Mouse (Mus musculus) embryonic facial prominence, embryonic 11.5 days (tissue): ENCODE results near the gene Zfpm1. TPM values are rescaled to one million over a fixed set of nuclear protein-coding genes. Genes with fewer than 3 reads are reported as not detected.

ENCODE experiments used
- ATAC-seq: fragments of 200-750 bp; cut with Nextera tagmentation; replicated peaks from 2 replicates; pipeline ENCODE4 v1.8.0; 2017; ENCODE audit warnings: low read depth; ENCODE audit not compliant: insufficient number of reproducible peaks, low FRiP score, low TSS enrichment
- DNase-seq: peaks from one replicate; pipeline ENCODE4 v3.0.0-alpha.2; 2015; ENCODE audit warnings: low spot score
- H3K27ac ChIP-seq: fragments of 300-500 bp; sonication (generic); replicated peaks from 2 replicates; pipeline ENCODE4 v1.5.1; 2014; ENCODE audit warnings: mild to moderate bottlenecking, low read depth, low read length, control low read depth
- H3K27me3 ChIP-seq: fragments of 300-500 bp; sonication (generic); 2 replicates; pipeline ENCODE4 v1.6.1; 2014; ENCODE audit warnings: mild to moderate bottlenecking, low read length, moderate library complexity, mixed read lengths; ENCODE audit not compliant: control insufficient read depth, insufficient read depth
- H3K36me3 ChIP-seq: fragments of 300-500 bp; sonication (generic); replicated peaks from 2 replicates; pipeline ENCODE4 v1.6.1; 2014; ENCODE audit warnings: low read depth, mild to moderate bottlenecking, low read length, moderate library complexity, mixed read lengths; ENCODE audit not compliant: control insufficient read depth, insufficient read depth
- H3K4me1 ChIP-seq: fragments of 300-500 bp; sonication (generic); 2 replicates; pipeline ENCODE4 v1.6.1; 2014; ENCODE audit warnings: low read length, mixed read lengths; ENCODE audit not compliant: control insufficient read depth, insufficient read depth
- H3K4me2 ChIP-seq: fragments of 300-500 bp; sonication (generic); 2 replicates; pipeline ENCODE4 v1.6.1; 2014; ENCODE audit warnings: low read depth, mild to moderate bottlenecking, control low read depth, low read length, moderate library complexity
- H3K4me3 ChIP-seq: fragments of 300-500 bp; sonication (generic); 2 replicates; pipeline ENCODE4 v1.5.1; 2014; ENCODE audit warnings: low read depth, low read length, control low read depth
- H3K9ac ChIP-seq: fragments of 300-500 bp; sonication (generic); replicated peaks from 2 replicates; pipeline ENCODE4 v1.6.1; 2014; ENCODE audit warnings: mild to moderate bottlenecking, control low read depth, low read length
- H3K9me3 ChIP-seq: fragments of 300-500 bp; sonication (generic); replicated peaks from 2 replicates; pipeline ENCODE4 v1.6.1; 2016; ENCODE audit warnings: mild to moderate bottlenecking, low read length, inconsistent platforms, mixed read lengths; ENCODE audit not compliant: control insufficient read depth
- WGBS: fragments of 180-500 bp; shearing (Covaris S2); extraction: QIAGEN DNeasy Blood & Tissue Kit; methylation state at CpG from one replicate; pipeline ENCODE4 v1.1.7; 2014; 5-methylcytosine and 5-hydroxymethylcytosine counted together
- polyA plus RNA-seq: library from polyadenylated mRNA; unstranded; fragments of >200 nt; fragmentation: Nextera tagmentation; extraction: Ambion mirVana; gene quantifications from 2 replicates; pipeline ENCODE4 v1.2.1, GENCODE M21; 2014

The Zfpm1 gene
- polyA plus RNA-seq, 1 experiment from 2014 or later, result 1.5 TPM

DNA sequence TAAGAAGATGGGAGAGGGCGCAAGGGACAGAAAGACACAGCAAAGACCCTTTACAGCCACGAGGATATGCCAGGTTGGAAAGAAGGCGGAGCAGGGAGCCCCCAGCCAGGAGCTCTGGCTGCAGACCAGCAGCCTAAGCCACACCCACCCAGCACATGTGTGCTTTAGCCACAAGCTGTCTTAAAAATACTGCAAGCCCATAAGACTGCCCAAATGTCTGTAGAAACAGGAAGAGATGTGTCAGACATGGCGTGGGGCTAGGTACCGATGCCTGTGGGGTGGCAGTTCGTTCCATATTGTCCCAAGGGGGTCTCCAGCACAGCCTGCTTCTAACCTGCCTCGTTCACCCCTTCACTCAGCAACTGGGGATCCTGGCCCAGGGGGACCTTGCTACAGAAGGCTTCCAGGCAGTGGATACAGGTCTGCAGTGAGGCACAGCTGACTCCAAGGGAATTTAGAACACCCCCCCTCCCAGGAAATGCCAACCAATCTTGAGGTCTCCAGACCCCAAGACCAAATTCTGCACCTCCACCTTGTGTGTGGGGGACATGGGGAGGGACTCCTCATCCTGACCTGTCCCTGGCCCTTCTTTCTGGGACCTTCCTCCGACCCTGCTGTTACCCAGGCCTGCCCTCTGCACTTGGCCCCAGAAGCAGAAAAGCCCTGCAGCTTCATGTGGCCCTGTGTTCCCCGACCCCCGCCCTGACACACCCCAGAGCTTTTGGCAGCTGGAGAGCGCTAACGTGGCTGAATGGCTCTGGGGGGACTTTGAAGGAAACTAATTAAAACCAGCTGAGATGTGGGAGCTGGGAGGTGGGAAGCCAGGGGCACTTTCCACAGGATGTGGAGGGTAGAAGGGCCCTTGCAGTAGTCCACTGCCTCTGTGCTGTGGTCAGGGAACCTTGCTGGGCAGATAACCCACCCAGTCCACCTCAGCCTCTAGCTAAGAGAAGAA, 35.4 kb upstream of the Zfpm1 start:
- no peak overlapping the region for H3K27ac ChIP-seq
- peaks cover 9% of the 10 kb centered on the region for H3K4me1 ChIP-seq
- H3K27me3 ChIP-seq, result no peaks in the 10 kb centered on the region
- no peak overlapping the region for H3K4me3 ChIP-seq
- ATAC-seq (0 out of 2 replicates have a peak, but pooled peaks have one; percentile 22), DNase-seq (peak; percentile 70)
- WGBS, result 28% methylated on average over 12 of the region's 12 CpGs
- no peak overlapping the region for H3K9ac ChIP-seq
- no peaks in the 10 kb centered on the region for H3K9me3 ChIP-seq
- H3K4me2 ChIP-seq, result no peak overlapping the region
- H3K36me3 ChIP-seq, result no peaks in the 10 kb centered on the region

GRCm38 (mm10) chr8:122251739-122252138, 30.2 kb upstream of the Zfpm1 start:
- Histone ChIP-seq H3K9me3 (no peaks in the 10 kb centered on the region), H3K36me3 (no peaks in the 10 kb centered on the region), H3K9ac (no peak overlapping the region), H3K27me3 (no peaks in the 10 kb centered on the region), H3K4me1 (peaks cover 4% of the 10 kb centered on the region), H3K4me2 (no peak overlapping the region), H3K27ac (no peak overlapping the region), H3K4me3 (no peak overlapping the region)
- 42% methylated on average over 1 of the region's 1 CpGs for WGBS
- ATAC-seq (no peak), DNase-seq (no peak)

DNA sequence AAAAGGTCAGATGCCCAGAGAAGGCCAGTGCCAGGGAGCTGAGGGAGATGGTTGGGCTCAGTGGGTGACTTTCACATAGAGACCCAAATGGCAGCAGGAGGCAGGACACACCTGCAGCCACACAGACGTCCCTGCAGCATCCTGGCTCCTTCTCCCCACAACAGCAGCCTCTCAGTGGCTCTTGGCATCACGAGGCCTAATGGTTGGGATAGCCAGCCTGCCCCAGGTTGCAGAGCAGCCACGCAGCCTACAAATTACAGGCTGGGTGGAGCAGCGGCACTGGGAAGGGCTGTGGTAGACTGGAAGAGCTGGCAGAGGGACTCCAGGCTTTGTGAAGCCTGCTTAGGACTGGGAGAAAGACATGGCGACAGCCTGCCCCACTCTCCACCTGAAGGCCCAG, 29.6 kb upstream of the Zfpm1 start:
- WGBS, result 61% methylated on average over 5 of the region's 5 CpGs
- Histone ChIP-seq H3K27me3 (no peaks in the 10 kb centered on the region), H3K4me2 (no peak overlapping the region), H3K9me3 (no peaks in the 10 kb centered on the region), H3K4me3 (no peak overlapping the region), H3K36me3 (no peaks in the 10 kb centered on the region), H3K27ac (no peak overlapping the region), H3K4me1 (0 out of 2 replicates have a peak, but pooled peaks cover under 1% of the 10 kb centered on the region), H3K9ac (no peak overlapping the region)
- no peak for DNase-seq
- ATAC-seq, result no peak

DNA sequence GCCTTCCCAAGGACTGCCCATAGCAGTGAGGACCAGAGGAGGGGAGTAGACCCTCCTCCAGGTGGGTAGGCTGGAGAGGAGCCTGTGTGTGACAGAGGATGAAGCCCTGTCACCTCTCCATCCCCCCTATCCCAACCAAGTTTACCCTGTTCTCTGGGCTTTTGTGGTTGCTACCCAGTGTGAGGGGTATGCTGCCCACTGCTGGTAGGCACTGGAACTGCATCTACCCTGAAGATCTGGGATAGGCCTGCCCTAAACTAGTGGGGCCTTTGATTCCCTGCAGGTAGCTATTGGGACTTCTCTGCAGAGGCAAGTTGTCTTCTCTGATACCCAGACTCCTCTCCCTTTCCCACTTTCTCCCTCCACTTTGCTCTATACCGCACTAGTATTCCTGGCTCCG, 22.6 kb upstream of the Zfpm1 start:
- Histone ChIP-seq H3K9ac (no peak overlapping the region), H3K4me1 (no peaks in the 10 kb centered on the region), H3K36me3 (no peaks in the 10 kb centered on the region), H3K27me3 (no peaks in the 10 kb centered on the region; the same call in 1 of the 2 replicates), H3K9me3 (no peaks in the 10 kb centered on the region), H3K4me2 (no peak overlapping the region), H3K27ac (no peak overlapping the region), H3K4me3 (no peak overlapping the region)
- no peak for ATAC-seq
- 59% methylated on average over 2 of the region's 2 CpGs for WGBS
- DNase-seq, result peak; percentile 83

DNA sequence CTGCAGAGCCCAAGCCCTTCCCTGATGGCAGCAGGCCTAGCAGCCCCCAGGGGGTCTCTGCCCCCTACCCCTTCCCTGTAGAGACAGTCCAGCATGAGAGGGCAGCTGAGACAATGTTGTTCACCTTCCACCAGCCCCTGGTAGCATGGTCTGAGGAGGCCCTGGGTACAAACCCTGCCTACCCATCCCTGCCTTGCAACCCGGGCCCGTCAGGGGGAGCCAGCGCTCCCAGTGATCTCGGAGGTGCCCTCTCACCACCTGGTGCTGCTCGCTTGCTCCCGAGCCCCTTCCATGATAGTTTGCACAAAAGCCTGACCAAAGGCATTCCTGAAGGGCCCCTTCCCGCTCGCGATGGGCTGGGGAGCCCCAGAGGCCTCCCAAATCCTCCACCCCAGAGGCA, 21.2 kb upstream of the Zfpm1 start:
- ATAC-seq, result no peak
- Histone ChIP-seq H3K27ac (no peak overlapping the region), H3K27me3 (no peaks in the 10 kb centered on the region; the same call in 1 of the 2 replicates), H3K9ac (no peak overlapping the region), H3K4me1 (no peaks in the 10 kb centered on the region), H3K4me3 (no peak overlapping the region), H3K4me2 (no peak overlapping the region), H3K36me3 (no peaks in the 10 kb centered on the region), H3K9me3 (no peaks in the 10 kb centered on the region)
- DNase-seq, result no peak
- WGBS, result 40% methylated on average over 9 of the region's 9 CpGs

GRCm38 (mm10) chr8:122262835-122263234, 19.1 kb upstream of the Zfpm1 start:
- WGBS, result 66% methylated on average over 16 of the region's 16 CpGs
- H3K4me3 ChIP-seq, result no peak overlapping the region
- H3K4me2 ChIP-seq, result no peak overlapping the region
- DNase-seq, result no peak
- no peaks in the 10 kb centered on the region; the same call in 1 of the 2 replicates for H3K27me3 ChIP-seq
- H3K4me1 ChIP-seq, result no peaks in the 10 kb centered on the region
- ATAC-seq, result no peak
- no peak overlapping the region for H3K9ac ChIP-seq
- H3K36me3 ChIP-seq, result no peaks in the 10 kb centered on the region
- H3K9me3 ChIP-seq, result no peaks in the 10 kb centered on the region
- H3K27ac ChIP-seq, result no peak overlapping the region

DNA sequence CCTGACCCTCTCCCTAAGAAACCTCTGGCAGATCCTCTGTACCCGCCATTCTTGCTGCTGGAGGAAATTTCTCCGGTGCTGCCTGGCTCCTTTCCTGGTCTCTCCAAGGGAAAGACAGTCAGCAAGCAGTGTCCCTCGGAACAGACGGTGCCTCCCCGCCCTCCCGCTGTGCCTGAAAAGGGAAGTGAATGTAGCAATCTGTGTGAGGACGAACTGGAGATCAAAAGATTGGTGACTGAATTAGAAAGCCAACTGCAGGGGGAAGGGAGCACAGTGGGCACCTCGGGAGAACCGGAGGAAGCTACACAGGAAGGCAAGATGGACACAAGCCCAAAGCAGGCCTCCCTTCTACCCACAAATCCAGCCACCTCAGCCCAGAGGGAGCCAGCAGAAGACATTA, 17.7 kb upstream of the Zfpm1 start:
- no peak for ATAC-seq
- Histone ChIP-seq H3K36me3 (no peaks in the 10 kb centered on the region), H3K4me1 (no peaks in the 10 kb centered on the region), H3K4me2 (no peak overlapping the region), H3K9ac (no peak overlapping the region), H3K27me3 (no peaks in the 10 kb centered on the region; the same call in 1 of the 2 replicates), H3K9me3 (no peaks in the 10 kb centered on the region), H3K27ac (no peak overlapping the region), H3K4me3 (no peak overlapping the region)
- WGBS, result 35% methylated on average over 9 of the region's 9 CpGs
- DNase-seq, result no peak

- no peaks in the 10 kb centered on the region for H3K4me1 ChIP-seq
Observed at GRCm38 (mm10) chr8:122265522-122265921, 16.4 kb upstream of the Zfpm1 start.

More at GRCm38 (mm10) chr8:122265522-122265921, 16.4 kb upstream of the Zfpm1 start:
- Histone ChIP-seq H3K4me3 (no peak overlapping the region), H3K27me3 (peaks cover 7% of the 10 kb centered on the region; the same call in 1 of the 2 replicates), H3K9ac (no peak overlapping the region), H3K27ac (no peak overlapping the region), H3K4me2 (no peak overlapping the region), H3K9me3 (no peaks in the 10 kb centered on the region), H3K36me3 (no peaks in the 10 kb centered on the region)
- DNase-seq, result no peak
- no peak for ATAC-seq
- WGBS, result 86% methylated on average over 8 of the region's 8 CpGs
